Comparison of ENCODE assay signal across 12 mouse cellular contexts in genomic region chr10:79106325-79107282, GRCm38 (mm10). TPM values are rescaled to one million over a fixed set of nuclear protein-coding genes. Genes with fewer than 3 reads are reported as not detected.
DNase-seq lines count a peak whose midpoint lies in the region; ATAC-seq and TF ChIP-seq lines count a peak whose summit lies in the region.
"Had no signal": no experiment of that assay in that cellular context is flagged by ENCODE, and none has a peak within 500 bp of the region (broad histone marks: within the 10 kb centered on the region; RNA-seq: fewer than 3 reads in every experiment).

No protein-coding gene starts in this region.

- DNase-seq in lung, embryonic 14.5 days = peak; percentile 64
- no peak for DNase-seq in lung, postnatal 25 days (ENCODE audit: low spot score)
- peak; percentile 94 for DNase-seq in R1 (ENCODE audit: low read depth, low spot score)
- DNase-seq in embryonic facial prominence, embryonic 14.5 days (ENCODE audit: low spot score) = peak; percentile 71
- DNase-seq in spleen, postnatal 10 days (ENCODE audit: low spot score in 2 of 2) = no peak
- DNase-seq in left cerebral cortex, adult 11 months (ENCODE audit: low spot score) = no peak
- DNase-seq in ovary, postnatal 36 days (ENCODE audit: low spot score) = no peak
- DNase-seq: cerebellum, postnatal 36 days; gastrocnemius, postnatal 10 days; right cerebral cortex, postnatal 4 days had no signal

- no peak overlapping the region for H3K4me3 ChIP-seq in lung, embryonic 14.5 days (ENCODE audit: low read depth, low read length)
- no peak overlapping the region for H3K4me3 ChIP-seq in embryonic facial prominence, embryonic 14.5 days (ENCODE audit: low read depth, low read length)
- no peak overlapping the region for H3K4me3 ChIP-seq in liver, embryonic 15.5 days (replicated peaks)
- H3K4me3 ChIP-seq: layer of hippocampus, adult 2 months had no signal

- no peaks in the 10 kb centered on the region for H3K36me3 ChIP-seq in lung, embryonic 14.5 days (ENCODE audit: insufficient read depth)
- H3K36me3 ChIP-seq in embryonic facial prominence, embryonic 14.5 days (ENCODE audit: control insufficient read depth, insufficient read depth, low read length) = no peaks in the 10 kb centered on the region
- no peaks in the 10 kb centered on the region for H3K36me3 ChIP-seq in liver, embryonic 15.5 days (replicated peaks)

- no peak overlapping the region for H3K4me2 ChIP-seq in lung, embryonic 14.5 days
- no peak overlapping the region for H3K4me2 ChIP-seq in embryonic facial prominence, embryonic 14.5 days (ENCODE audit: low read depth, low read length)
- no peak overlapping the region for H3K4me2 ChIP-seq in liver, embryonic 15.5 days

- no peaks in the 10 kb centered on the region for H3K27me3 ChIP-seq in lung, embryonic 14.5 days (ENCODE audit: insufficient read depth, low read length)
- no peaks in the 10 kb centered on the region for H3K27me3 ChIP-seq in embryonic facial prominence, embryonic 14.5 days (replicated peaks; ENCODE audit: control insufficient read depth, insufficient read depth, low read length)
- no peaks in the 10 kb centered on the region for H3K27me3 ChIP-seq in liver, embryonic 15.5 days

- no peak for TF ChIP-seq CTCF in lung, embryonic 14.5 days (IDR thresholded peaks at IDR 0.05; ENCODE audit: low read depth)

- 30% methylated on average over 8 of the region's 8 CpGs for WGBS in lung, embryonic 14.5 days
- WGBS in embryonic facial prominence, embryonic 14.5 days = 46% methylated on average over 8 of the region's 8 CpGs
- WGBS in liver, embryonic 15.5 days (ENCODE audit: insufficient replicate concordance) = 28% methylated on average over 8 of the region's 8 CpGs

- ATAC-seq in lung, embryonic 14.5 days (ENCODE audit: insufficient read depth) = peak; percentile 85
- peak; percentile 89 for ATAC-seq in embryonic facial prominence, embryonic 14.5 days (ENCODE audit: low read depth)
- peak; percentile 37; the same call in 1 of the 2 replicates for ATAC-seq in liver, embryonic 15.5 days (ENCODE audit: insufficient read depth)

- H3K27ac ChIP-seq in lung, embryonic 14.5 days (ENCODE audit: low read depth) = peak overlapping the region; percentile 68; the same call in 1 of the 2 replicates
- H3K27ac ChIP-seq in embryonic facial prominence, embryonic 14.5 days (replicated peaks; ENCODE audit: low read depth, low read length) = peak overlapping the region; percentile 59
- H3K27ac ChIP-seq in liver, embryonic 15.5 days (replicated peaks) = no peak overlapping the region
- H3K27ac ChIP-seq: layer of hippocampus, adult 2 months had no signal

- H3K9ac ChIP-seq in lung, embryonic 14.5 days = no peak overlapping the region
- H3K9ac ChIP-seq in embryonic facial prominence, embryonic 14.5 days (ENCODE audit: low read depth, low read length) = no peak overlapping the region
- H3K9ac ChIP-seq in liver, embryonic 15.5 days = no peak overlapping the region

- H3K4me1 ChIP-seq in lung, embryonic 14.5 days (ENCODE audit: insufficient read depth) = peaks cover 5% of the 10 kb centered on the region; the same call in 1 of the 2 replicates
- H3K4me1 ChIP-seq in embryonic facial prominence, embryonic 14.5 days (ENCODE audit: control insufficient read depth, insufficient read depth, low read length) = peaks cover 9% of the 10 kb centered on the region
- H3K4me1 ChIP-seq in liver, embryonic 15.5 days (replicated peaks) = peaks cover 6% of the 10 kb centered on the region; the same call in 1 of the 2 replicates

- H3K9me3 ChIP-seq in lung, embryonic 14.5 days (ENCODE audit: low read depth, low read length) = no peaks in the 10 kb centered on the region
- H3K9me3 ChIP-seq in embryonic facial prominence, embryonic 14.5 days (ENCODE audit: control insufficient read depth, low read length) = no peaks in the 10 kb centered on the region
- no peaks in the 10 kb centered on the region for H3K9me3 ChIP-seq in liver, embryonic 15.5 days (replicated peaks)

RNA-seq across cellular contexts. Expression of gene 2610008E11Rik, which starts 9.2 kb away (rescaled TPM):
- polyA plus RNA-seq in lung, embryonic 14.5 days (2014; fragmentation: Nextera tagmentation; extraction: Ambion mirVana) = 30.9 and 33.9 TPM in 2 replicates
- 31.9 and 35.2 TPM in 2 replicates for polyA plus RNA-seq in embryonic facial prominence, embryonic 14.5 days (2014; fragmentation: Nextera tagmentation; extraction: Ambion mirVana)
- 2.8 and 3.5 TPM in 2 replicates for polyA plus RNA-seq in liver, embryonic 15.5 days (2015; fragmentation: Nextera tagmentation; extraction: Ambion mirVana)

RNA-seq across cellular contexts. Expression of gene Vmn2r80, which starts 42.0 kb away (rescaled TPM):
- not detected in 2 replicates for polyA plus RNA-seq in lung, embryonic 14.5 days (2014; fragmentation: Nextera tagmentation; extraction: Ambion mirVana)
- polyA plus RNA-seq in embryonic facial prominence, embryonic 14.5 days (2014; fragmentation: Nextera tagmentation; extraction: Ambion mirVana) = not detected in 2 replicates
- polyA plus RNA-seq in liver, embryonic 15.5 days (2015; fragmentation: Nextera tagmentation; extraction: Ambion mirVana) = not detected in 2 replicates

Comparison
In these comparisons a context has a peak if more than half of its experiments do, and no peak if none do; other contexts are left out.
1. DNase-seq: peak in lung, embryonic 14.5 days (single experiment), R1 (single experiment) and embryonic facial prominence, embryonic 14.5 days (single experiment); none in lung, postnatal 25 days (single experiment), spleen, postnatal 10 days (0 of 2), left cerebral cortex, adult 11 months (single experiment) and ovary, postnatal 36 days (single experiment).
2. ATAC-seq: peak in every context shown above with its lines; median percentile 89 in embryonic facial prominence, embryonic 14.5 days; 85 in lung, embryonic 14.5 days; 37 in liver, embryonic 15.5 days.